Comparison of ENCODE assay signal across 8 mouse cellular contexts in genomic region chr6:18170311-18170922, GRCm38 (mm10). TPM values are rescaled to one million over a fixed set of nuclear protein-coding genes. Genes with fewer than 3 reads are reported as not detected.
DNase-seq lines count a peak whose midpoint lies in the region; ATAC-seq and TF ChIP-seq lines count a peak whose summit lies in the region.

Gene Cftr, plus strand, starts transcription at chr6:18170687.

- no peaks in the 10 kb centered on the region for H3K36me3 ChIP-seq in forebrain, postnatal 0 days (ENCODE audit: insufficient read depth)

- peak within 1 kb of the TSS; percentile 60 for H3K4me3 ChIP-seq in forebrain, postnatal 0 days (ENCODE audit: low read depth, low read length)

- H3K4me1 ChIP-seq in forebrain, postnatal 0 days (ENCODE audit: insufficient read depth) = no peaks in the 10 kb centered on the region

- H3K27me3 ChIP-seq in Patski = no peaks in the 10 kb centered on the region
- H3K27me3 ChIP-seq in forebrain, postnatal 0 days (ENCODE audit: insufficient read depth, low read length) = no peaks in the 10 kb centered on the region

- in situ Hi-C loops in Patski (cut with MboI; ENCODE audit: low pct_unique_long_range_greater_than_20kb) = no loop called here

- peak; percentile 8 for DNase-seq in frontal cortex, postnatal 36 days (ENCODE audit: low spot score in 2 of 2)
- DNase-seq in frontal cortex, postnatal 25 days (ENCODE audit: low spot score in 2 of 2) = no peak
- DNase-seq in Patski (ENCODE audit: low read depth, low spot score) = no peak
- DNase-seq in forebrain, postnatal 0 days = peak; percentile 28
- DNase-seq in kidney, postnatal 4 days = peak; percentile 57 to 70
- peak; percentile 23 for DNase-seq in mesoderm, embryonic 11.5 days (ENCODE audit: low read depth, low spot score)
- peak; percentile 49 for DNase-seq in testis, postnatal 10 days (ENCODE audit: low spot score)
- no peak for DNase-seq in thymus, postnatal 0 days (ENCODE audit: low spot score)

- peak within 1 kb of the TSS; percentile 58 for H3K9ac ChIP-seq in forebrain, postnatal 0 days

- no peaks in the 10 kb centered on the region for H3K9me3 ChIP-seq in forebrain, postnatal 0 days (ENCODE audit: low read length)

- POLR2A ChIA-PET in Patski (lab: Charles Lee) = interaction anchor here (1.3 kb wide), 1 partner anchor 11 kb away, joined by 3 read pairs; no protein-coding TSS in a partner anchor

- peak; percentile 17 for ATAC-seq in Patski
- ATAC-seq in forebrain, postnatal 0 days = peak; percentile 93

- peak within 1 kb of the TSS; percentile 72 for H3K4me2 ChIP-seq in forebrain, postnatal 0 days (ENCODE audit: low read depth)

- no peak for TF ChIP-seq CTCF in Patski (IDR thresholded peaks at IDR 0.05)
- TF ChIP-seq CTCF in forebrain, postnatal 0 days (IDR thresholded peaks at IDR 0.05; ENCODE audit: low read depth) = no peak

- CTCF ChIA-PET in Patski (lab: Charles Lee) = interaction anchor here (1.0 to 1.2 kb wide), 3 partner anchors 9 to 13 kb away, joined by 3 to 6 read pairs (median 3); no protein-coding TSS in a partner anchor

- no peak within 1 kb of the TSS for H3K27ac ChIP-seq in forebrain, postnatal 0 days (ENCODE audit: low read depth, low read length)

- WGBS in forebrain, postnatal 0 days = 7% methylated on average over 32 of the region's 45 CpGs

RNA-seq across cellular contexts. Expression of gene Cftr, which starts in this region (rescaled TPM):
- 0.12 TPM for polyA plus RNA-seq in Patski (2021)
- total RNA-seq in forebrain, postnatal 0 days (2014; rRNA removed) = 0.62 and 1.3 TPM in 2 replicates
- polyA plus RNA-seq in forebrain, postnatal 0 days (2015; fragmentation: Nextera tagmentation; extraction: Ambion mirVana) = 0.06 and 0.17 TPM in 2 replicates
- polyA plus RNA-seq in thymus, postnatal 0 days (2015; fragmentation: Nextera tagmentation; extraction: Ambion mirVana) = 0.17 and 0.22 TPM in 2 replicates

Comparison
In these comparisons a context has a peak if more than half of its experiments do, and no peak if none do; other contexts are left out.
1. DNase-seq: peak in frontal cortex, postnatal 36 days (2 of 2), forebrain, postnatal 0 days (single experiment), kidney, postnatal 4 days (2 of 2), mesoderm, embryonic 11.5 days (single experiment) and testis, postnatal 10 days (single experiment); none in frontal cortex, postnatal 25 days (0 of 2), Patski (single experiment) and thymus, postnatal 0 days (single experiment).
2. Peak in ATAC-seq in Patski; RNA of the gene not detected or under 1 TPM.